Mouse (Mus musculus) retina, postnatal 1 day (tissue): Measurements from ENCODE around the gene Efna3.

ENCODE experiments used
- DNase-seq: peaks from one replicate; pipeline ENCODE4 v3.0.0-alpha.2; 2012

The Efna3 gene

GRCm38 (mm10) chr3:89322514-89323165 lies at the start of gene Efna3:
Efna3 (minus strand) TSS chr3:89322965.
- DNase-seq, result peak; percentile 89

GRCm38 (mm10) chr3:89367338-89367737 lies 44.6 kb upstream of the Efna3 start:
- DNase-seq, result no peak

- no peak for DNase-seq
These were observed 43.0 kb upstream of the Efna3 start for GRCm38 (mm10) chr3:89365486-89366414.

- DNase-seq, result no peak
These were observed 42.4 kb upstream of the Efna3 start, which contains the start of gene Dcst1 for GRCm38 (mm10) chr3:89365153-89365485. Dcst1 (minus strand) TSS chr3:89365253.

DNA sequence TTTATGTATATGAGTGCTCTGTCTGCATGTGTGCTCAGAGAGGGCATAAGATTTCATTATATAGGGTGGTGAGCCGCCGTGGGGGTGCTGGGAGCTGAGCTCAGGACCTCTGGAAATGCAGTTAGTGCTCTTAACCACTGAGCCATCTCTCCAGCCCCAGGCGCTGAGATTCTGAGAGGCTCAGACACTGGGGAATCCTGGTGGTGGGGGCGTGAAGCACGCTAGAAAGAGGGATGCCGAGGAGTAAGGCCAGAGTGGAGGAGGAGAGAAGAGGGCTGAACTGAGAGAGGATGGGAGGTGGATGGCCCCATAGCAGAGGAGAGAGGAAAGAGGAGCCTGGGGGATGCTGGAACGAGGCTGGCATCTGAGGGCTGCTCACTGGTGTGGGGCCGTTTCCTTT lies 41.9 kb upstream of the Efna3 start:
- DNase-seq, result no peak

- DNase-seq, result no peak
These were observed 38.9 kb upstream of the Efna3 start, which contains the start of gene Dcst2 for GRCm38 (mm10) chr3:89361675-89362074. Dcst2 (plus strand) TSS chr3:89361975.

GRCm38 (mm10) chr3:89360237-89360636 lies 37.5 kb upstream of the Efna3 start:
- DNase-seq, result no peak

- DNase-seq, result peak; percentile 48
These were observed 36.9 kb upstream of the Efna3 start for GRCm38 (mm10) chr3:89359630-89360029.

DNA sequence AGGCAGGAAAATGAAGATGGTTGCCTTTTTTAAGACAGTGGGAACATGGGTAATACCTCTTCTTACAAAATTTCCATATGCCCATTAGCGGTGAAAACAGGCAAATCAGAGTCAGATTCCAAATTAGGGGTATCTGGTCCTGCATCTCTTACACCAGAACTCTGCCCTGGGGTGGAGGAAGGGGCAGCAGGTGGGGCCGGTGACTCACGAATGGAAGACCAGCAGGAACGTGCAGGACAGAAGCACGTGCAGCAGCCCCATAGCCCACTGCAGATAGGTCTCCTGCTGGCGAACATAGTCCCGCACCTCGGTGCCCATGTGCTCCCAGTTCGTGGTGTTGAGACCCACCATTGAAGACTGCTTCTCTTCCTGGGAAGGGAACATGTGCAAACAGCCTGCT lies 33.3 kb upstream of the Efna3 start:
- DNase-seq, result no peak

DNA sequence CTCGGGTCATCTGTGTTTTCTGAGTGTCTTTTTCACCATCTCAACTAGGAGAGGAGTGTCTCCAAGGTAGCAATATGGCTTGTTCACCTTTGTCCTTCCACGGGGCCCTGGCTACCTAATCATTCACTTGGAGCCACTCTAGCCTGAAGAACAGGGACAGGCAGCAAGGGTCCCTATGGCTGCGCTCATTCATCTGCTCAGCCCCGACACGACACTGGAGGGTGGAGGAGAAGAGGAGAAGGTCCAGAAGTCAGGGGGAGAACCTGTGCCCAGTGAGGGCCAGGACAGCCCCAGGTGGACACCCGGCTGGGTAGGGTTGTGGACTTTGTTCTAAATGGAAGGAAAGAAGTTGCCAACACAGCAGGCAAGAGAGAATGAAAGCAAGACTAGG lies 32.7 kb upstream of the Efna3 start:
- DNase-seq, result no peak

GRCm38 (mm10) chr3:89354816-89355511 lies 32.2 kb upstream of the Efna3 start:
- DNase-seq, result peak; percentile 87

- DNase-seq, result no peak
These were observed 28.5 kb upstream of the Efna3 start for GRCm38 (mm10) chr3:89351271-89351670.

DNA sequence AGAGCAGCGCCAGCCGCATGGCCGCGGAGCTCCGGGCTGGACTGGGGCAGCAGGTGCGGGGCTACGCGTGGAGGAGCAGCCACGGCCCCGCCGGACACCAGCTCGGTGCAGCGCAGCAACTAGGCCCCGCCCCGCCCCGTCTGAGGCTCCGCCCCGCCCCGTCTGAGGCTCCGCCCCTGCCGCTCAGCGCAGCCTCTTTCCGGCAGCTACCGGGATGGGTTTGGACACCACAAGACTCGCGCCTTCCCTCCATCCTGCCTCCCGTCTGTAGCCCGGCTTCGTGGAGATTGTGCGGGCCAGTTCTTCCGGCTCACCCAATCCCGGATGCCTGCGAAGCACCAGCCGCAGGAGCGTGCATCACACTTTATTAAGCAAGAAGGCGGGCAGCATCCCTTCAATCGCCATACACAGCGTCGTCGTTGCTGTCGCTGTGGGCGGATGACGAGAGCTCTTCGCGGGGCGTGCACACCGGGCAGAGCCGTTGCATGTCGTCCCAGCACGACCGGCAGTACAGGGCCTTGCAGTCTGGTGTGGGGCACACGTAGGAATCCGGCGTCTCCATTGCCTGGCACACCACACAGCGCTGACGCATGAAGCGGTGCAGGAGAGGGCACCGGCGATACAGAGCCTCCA lies 27.2 kb upstream of the Efna3 start, which contains the start of gene Adam15:
Gene Adam15 (minus strand): TSS at position 128 of the 633 bp plus-strand sequence.
- peak; percentile 92 for DNase-seq

GRCm38 (mm10) chr3:89348911-89349868 lies 26.4 kb upstream of the Efna3 start:
- DNase-seq, result peak; percentile 51

DNA sequence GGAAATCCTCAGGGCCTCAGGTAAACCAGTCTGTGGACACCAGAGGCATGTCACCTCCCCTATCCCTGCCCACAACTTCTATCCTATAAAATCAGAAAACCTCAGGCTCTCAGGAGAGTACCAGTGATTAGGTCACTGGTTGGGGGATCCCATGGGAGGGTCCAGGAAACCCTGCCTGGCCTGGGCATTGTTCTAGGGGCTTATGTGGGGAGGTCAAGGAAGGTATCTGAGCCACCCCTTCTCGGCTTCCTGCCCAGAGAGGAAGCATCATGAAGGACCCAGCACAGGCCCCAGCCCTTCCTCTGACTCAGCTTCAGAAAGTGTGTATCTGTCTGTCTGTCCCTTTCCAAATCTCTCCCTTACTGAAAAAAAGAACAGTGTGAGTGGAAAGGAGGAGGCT lies 25.2 kb upstream of the Efna3 start:
- no peak for DNase-seq

DNA sequence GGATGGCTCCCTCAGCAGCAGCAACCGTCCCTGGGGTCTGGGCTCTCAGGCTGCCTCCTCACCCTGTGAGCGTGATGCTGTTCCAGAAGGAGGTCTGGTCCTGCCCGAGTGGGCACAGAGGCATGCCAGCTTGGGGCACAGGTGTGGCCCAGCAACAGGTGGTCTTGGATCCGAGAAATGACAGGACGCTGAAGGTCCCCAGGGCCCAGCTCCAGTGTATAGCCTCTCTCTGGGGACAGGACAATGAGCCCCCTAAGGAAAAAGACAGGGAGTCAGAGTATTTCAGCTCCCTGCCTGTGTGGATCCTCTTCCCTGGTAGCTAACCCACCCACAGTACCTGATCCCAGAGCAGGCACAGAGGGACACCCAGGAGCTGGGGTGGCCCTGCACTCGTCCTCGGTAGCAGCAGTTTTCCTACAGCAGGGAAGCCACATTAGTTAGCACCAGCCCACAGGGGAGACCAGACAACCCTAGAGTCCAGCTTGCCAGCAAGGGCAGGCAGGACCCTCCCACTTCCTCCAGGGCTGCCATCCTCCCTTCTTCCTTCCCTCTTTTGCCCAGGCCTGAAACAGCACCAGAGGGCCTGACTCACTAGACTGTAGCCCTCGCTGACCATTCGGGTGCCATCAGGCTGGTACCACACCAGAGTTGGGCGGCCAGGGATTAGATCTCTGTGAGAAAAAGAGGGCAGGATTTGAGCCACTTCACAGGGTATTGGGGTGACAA lies 24.2 kb upstream of the Efna3 start:
- DNase-seq, result no peak

- no peak for DNase-seq
These were observed 20.5 kb upstream of the Efna3 start for GRCm38 (mm10) chr3:89343279-89343678.

- no peak for DNase-seq
These were observed 19.0 kb upstream of the Efna3 start for GRCm38 (mm10) chr3:89341794-89342193.

GRCm38 (mm10) chr3:89340465-89340864 lies 17.7 kb upstream of the Efna3 start:
- DNase-seq, result peak; percentile 88

DNA sequence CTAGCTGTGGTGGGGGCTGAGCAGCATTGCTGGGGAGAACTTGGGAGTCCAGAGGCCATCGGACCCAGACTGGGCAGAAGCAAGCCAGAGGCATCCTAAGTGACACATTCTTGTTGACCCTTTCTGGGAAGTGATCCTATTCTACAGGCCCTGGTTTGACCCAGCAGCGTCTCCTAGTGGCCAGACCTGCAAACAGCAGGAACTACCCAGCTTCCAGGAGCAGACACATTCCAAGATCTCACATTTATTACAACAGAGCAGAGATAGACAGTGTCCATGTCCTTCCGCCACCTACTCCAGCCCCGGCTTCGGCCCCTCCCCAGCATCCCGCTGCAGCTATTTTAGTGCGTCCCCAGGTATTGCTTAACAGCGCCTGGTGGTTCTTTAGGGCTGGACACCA lies 16.7 kb upstream of the Efna3 start:
- DNase-seq, result peak; percentile 85
